Mouse (Mus musculus): Measurements from ENCODE around the gene Unc5b.

The Unc5b gene

DNA sequence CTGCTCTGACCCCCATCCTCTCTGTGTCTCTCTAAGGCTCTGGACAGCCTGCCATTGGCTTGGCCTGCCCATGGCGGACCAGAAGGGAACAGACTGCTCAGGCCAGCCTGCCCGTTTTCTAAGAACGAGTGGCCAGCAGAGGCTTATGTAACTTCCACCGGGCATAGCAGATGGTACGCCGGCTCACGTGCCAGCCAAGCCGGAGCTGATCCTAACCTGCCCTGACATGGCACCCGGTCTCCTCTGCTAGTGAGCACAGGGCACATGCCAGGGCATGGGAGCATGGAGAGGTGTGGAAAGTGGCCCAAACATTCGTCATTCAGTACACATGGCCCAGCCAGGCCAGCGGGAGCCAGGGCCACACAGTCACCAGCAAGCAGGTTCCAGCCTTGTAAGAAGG is 10.8 kb downstream of the Unc5b start:
- DNase-seq = peak; percentile 98

DNA sequence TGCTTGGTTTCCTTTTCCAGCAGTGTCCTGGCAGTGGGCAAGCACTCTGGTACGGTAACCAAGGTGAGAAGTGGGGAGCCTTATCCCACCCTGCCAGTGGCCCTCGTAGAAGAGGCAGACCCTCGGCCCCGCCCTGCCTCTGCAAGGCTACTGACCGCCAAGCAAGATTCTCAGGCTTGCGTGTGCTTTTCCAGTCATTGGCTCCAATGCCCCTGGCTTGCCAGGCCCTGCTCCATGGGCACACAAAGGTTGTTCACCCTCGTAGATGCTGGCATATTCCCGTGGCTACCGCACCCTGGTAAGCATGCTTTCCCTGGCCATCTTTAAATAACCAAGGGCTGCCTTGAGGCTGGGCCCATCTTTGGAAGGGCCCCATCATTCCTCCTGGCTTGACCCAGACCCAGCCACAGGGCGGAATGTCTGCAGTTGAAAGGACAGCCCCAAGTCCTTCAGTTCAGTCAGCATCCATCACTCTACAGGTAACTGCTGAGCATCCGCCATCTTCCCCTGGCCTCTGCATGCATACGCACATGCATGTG is 11.7 kb downstream of the Unc5b start:
- DNase-seq = no peak

DNA sequence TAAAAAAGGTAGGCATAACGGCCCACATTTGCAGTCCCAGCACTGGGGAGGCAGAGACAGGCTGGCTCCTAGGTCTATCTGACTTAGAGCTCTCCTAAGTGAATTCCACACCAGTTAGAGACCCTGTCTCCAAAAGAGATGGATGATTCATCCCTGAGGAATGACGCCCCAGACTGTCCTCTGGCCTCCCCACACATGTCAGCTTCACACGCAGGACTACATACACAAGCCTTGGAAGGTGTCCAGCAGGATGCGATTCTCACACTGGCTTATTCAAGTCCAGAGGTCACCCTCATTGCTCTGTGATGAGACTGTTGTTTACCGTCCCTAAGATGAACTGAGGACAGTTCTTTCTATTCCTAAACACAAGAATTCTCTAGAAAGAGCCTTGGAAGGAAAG is 12.2 kb downstream of the Unc5b start:
- DNase-seq = peak; percentile 95

DNA sequence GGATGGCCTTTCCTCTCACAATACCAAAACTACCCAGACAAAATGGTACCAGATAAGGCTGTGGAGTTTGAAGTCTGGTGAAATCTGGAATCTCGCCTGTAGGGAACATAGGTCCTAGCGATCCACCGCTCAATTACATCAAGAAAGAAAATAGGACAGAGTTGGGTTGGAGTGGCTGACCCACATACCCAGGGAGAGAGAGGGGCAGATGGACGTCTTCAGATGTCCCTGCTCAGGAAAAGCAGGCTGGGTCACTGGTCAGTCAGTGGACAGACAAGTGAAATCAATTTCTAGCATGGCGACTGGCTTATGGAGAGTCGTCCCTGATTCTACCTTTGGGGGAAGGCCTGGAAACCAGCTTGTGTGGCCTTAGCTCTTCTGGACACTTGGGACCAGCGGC is 12.7 kb downstream of the Unc5b start:
- DNase-seq = no peak

DNA sequence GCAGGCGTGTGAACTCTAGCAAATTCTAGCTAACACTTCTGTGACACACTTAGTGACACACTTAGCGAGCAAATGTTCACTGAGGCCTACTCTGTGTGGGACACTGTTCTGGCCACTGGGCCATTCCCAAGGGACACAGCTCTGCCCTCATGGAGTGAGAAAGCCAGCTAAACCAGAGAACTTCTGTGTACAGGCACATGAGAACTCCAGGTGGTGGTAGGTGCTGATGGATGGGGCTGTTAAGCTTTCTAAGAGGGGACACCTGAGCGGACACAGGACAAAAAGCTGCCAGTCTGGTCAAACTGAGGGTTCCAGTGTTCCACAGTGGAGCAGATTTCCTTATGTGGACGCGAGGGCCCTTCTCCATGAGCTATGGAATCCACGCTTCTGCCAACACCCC is 13.5 kb downstream of the Unc5b start:
- no peak for DNase-seq

DNA sequence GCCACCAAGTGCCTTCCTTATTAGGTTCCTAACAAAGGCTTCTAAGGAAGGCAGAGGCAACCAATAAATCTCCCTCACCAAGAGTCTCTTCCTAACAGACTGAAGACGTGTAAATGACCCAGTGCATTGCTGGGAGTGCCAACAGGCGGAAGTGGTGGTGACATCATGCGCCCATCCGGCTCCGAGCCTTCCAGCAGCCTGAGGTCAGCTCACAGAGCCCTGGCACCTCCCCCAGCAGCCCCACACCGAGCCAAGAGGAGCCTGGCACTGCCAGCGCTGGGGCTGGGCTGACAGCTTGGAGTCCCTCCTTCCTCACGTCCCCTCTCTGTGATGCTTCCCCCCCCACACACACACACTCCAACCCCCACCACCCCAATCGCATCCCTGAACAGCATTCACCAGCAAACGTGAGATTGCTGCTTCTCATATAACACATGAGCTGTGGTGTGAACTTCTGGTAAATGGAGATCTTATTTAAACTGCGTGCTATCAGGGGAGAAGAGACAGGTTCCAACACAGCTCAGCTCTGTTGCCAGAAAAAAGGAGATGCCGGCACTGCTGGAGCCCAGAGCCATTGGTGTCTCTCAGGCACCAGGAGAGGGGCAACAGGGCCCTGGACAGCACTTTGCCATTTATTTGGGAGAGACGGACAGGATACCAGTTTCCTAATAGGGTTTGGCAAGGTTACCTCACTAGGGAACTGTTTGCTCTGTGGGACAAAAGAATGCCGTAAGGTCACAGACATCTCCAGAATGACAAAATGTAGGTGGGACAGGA is 14.3 kb downstream of the Unc5b start:
- peak; percentile 98 for DNase-seq

DNA sequence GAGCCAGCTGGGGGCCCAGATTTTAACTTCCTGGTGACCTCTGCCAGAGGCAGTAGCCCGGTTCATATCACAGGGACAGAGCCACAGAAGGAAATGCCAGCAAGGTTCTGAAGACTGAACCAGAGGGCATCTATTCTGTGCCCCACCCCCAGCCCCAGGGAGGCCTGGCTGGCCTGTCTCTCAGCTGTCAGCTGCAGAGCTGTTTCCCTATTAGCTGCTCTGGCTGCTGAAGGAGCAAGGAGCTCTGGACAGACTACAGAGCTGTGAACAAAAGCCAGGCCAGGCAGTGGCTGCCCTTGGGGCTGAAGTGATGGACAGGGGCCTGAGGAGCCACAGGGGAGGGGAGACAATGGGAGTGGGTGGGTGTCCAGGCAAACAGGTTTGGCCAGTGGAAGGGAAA is 15.5 kb downstream of the Unc5b start:
- peak; percentile 91 for DNase-seq

DNA sequence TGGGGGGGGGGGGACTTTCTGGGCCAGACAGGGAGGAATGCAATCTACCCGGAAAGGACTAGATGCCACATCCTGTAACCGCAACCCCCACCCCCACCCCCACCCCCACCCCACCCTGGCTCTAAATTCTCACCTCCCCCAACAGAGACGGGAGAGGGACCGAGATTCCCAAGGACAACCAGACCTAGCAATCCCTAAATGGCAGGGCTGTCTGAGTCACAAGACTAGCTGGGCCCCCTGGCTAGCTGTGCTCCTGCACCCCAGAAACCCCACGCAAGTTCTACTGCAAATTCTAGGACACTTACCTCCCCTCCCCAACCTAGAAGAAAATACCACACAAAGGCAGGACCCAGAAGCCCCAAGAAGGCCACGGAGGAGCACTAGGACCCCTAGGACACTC is 16.3 kb downstream of the Unc5b start:
- DNase-seq = peak; percentile 92

DNA sequence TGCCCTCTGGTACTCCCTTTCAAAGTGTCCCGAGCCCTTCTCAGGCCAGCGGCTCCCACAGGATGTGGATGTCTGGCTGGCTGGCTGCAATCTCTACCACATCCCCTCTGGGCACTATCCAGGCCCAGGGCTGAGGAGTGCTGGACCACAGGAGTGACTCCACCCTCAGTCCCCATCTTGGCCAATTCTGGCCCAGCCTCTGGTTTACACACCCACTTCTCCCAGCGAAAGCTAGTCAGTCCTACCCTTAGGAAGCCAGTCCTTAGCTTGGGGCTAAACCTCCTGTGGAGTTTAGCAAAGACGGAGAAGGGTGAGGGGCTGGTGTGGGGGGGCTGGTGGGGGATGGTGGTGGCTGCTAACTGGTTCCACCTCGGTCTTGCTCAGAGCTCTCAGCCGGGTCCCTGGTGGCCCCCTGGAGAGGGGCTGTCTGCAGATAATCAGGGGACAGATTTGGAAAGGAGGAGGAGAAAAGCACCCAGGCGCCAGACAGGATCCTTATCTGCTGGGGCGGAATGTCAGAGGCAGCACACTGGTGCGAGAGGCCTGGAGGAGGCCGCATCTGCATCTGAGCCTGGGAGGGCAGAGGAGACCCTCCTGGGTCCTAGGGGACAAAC is 16.8 kb downstream of the Unc5b start:
- DNase-seq = peak; percentile 98

DNA sequence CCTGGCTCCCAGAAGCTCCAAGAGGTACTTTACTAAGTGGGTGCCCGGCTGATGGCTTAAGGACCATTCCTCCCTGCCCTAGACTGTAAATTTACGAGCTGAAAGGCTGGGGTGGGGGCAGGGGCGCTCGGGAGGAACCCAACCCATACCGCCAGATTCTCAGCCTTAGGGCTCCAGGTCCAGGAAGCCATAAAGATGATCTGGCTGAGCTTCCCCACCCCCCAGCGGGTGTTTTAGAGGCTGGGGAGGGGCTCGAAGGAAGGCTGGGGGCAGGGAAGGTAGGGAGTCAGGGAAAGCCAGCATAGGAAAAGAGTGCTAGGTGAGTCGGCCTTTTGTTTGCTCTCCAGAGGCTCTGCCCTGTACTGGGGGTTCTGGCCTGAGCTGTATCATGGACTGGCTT is 17.8 kb downstream of the Unc5b start:
- no peak for DNase-seq

DNA sequence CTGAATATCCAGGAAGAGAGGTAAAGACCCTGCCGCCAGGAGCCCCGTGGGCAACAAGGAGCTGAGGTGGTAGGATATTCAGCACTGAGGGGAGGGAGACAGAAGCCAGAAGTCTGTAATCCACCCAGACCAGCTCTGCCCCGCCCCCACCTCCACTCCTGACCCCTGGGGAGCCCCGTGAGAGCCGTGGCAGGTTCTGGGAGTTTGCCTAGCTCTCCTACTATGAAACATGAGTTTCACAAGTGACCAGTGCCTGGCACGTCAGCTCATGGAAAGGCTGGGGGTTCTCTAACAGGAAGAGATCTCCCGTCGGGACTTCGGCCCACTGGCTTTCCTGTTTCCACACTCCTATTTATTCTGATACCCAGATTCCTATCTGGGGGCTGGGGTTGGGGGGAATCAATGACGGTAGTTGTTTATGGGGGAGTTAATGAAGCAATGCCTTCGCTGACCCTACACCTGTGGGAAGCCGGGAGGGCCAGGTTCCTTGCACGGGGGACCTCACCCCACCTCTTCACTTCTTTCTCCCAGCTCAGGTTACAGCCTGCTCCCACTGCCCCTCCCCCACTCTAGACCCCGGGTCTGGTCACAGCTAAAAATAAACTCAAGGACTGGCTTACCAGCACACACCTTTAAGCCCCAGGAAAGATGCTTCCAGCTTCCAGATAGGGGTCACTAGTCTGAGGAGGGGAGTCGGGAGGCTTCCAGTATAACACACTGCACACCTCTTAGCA is 19.4 kb downstream of the Unc5b start:
- DNase-seq = peak; percentile 92

DNA sequence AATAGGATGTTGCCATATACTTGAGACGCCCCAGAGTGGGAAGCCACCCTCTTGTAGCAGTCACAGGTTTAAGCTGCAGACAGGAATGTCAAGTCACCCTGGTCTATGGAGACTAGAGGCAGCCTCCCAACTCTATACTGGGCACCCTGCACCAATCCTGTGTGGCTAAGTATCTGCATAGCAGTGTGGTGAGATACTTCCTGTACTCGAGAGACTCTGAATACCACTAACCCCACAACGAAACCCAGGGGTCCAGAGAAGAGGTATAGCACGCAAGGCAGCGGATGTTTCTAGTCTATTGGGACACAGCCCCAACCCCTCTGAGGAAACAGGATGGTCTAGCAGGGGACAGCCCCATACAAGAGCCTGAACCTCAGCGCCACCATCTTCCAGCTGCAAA is 22.9 kb downstream of the Unc5b start:
- DNase-seq = peak; percentile 93

DNA sequence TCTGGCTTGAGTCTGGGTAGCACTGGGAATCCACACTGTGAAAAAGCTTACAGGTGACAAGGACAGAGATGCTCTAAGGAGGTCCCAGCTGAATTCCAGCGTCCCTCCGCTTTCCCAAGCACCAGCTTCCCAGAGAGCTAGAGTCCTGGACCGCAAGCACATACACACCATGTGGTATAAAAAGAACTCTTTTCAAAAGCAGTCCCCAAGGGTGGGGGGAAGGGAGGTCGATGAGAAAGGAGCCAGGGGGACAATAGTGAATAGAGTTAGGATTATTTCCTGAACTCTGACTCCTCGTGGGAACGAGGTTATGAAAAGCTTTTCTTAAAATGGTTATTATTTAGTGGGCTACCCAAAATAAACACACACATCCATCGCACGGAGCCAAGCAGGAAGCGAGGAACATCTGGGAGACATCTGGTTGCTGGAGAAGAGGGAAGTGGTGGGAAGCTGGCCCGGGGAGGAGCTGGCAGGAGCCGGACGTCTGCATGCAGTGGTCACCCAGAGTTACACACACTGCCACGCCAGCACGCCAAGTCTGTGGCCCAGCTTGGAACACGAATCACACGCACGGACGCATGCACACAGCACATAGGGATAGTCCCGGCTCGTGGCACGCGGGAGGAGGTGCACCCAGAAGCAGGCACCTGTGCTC is 23.7 kb downstream of the Unc5b start:
- DNase-seq = peak; percentile 99

DNA sequence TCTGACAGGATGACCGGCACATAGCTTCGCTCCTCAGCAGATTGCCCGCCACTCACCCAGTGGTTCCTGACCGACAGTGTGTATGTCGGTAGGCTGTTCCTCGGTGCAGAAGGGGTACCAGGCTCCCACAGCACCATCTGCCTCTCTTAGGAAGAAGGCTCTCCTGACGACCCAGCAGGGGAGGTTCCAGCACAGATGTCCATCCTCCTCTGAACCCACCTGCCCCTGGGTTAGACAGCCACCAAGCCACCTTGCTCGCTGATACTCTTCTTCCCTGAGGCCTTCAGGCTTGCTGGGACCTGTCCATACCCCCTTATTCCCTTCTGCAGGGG is 25.2 kb downstream of the Unc5b start:
- no peak for DNase-seq

DNA sequence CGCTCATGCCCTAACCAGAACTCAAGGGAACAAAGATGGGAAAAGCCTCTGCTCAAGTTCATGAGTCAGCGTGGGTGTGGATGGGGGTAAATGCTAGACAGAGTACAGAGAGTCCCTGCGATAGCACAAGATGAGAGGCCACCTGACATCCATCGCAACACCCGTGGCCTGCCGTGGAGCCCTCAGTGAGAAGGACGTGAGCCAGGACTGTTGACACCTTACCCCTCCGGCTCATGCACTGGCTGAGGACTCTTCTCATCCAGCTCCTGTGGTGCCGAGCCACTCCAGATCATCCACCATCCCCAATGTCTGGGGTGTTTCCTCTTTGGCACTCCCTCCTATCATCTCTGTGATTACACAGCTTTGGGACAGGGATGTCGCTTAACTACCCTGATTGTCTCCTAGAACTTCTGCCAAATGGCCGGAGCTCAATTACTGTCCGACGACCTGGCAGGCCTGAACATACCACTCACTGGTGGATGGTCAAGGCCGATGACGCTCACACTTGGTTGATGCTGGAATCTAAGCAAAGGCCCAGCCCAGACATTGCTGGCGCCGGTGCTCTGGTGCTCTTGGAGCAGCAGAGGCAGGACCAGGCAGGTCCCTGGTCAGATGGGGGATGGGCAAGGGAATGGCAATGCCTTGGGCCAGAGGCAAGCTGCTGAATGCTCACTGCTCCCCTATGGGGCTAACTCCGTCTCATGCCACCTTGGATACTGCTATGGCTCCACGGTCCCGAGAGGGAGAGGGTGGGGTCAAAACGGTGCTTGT is 25.8 kb downstream of the Unc5b start:
- peak; percentile 96 for DNase-seq

DNA sequence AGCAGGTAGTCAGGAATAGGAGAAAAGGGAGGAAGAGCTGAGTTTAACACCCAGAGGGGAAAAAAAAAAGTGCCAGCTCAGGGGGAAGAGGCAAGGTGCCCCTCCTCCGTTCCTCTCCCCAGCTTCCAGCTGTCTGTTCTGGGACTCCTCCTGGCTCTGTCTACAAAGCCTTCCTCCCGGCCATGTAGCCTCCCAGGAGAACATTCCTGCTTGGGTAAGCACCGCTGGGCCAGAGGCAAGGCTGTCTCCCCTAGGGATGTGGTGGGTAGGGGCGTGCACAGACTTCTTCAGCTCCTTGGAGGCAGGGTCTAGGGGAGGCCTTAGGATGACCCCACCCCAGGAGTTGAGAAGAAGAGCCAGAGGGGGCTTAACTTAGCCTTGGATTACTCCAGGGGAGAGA is 26.5 kb downstream of the Unc5b start:
- DNase-seq = peak; percentile 93

DNA sequence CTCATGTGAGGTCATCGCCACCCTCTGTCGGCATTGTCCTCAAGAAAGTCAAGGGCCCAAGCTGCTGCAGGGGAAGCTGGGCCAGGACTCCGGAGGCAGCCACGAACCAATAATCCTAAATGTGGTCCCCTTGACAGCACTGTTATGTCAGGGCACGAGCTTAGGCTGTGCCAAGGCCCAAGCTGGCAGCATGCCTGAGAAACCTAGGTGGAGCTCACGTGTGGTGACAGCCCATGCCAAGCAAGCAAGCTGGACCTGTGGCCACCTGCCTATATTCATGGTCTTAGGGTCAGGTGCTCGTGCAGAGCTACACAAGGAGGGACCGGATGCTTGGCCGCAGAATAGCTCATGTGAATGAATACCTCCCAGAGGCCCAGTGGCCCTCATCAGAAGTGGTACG is 27.4 kb downstream of the Unc5b start:
- DNase-seq = no peak

DNA sequence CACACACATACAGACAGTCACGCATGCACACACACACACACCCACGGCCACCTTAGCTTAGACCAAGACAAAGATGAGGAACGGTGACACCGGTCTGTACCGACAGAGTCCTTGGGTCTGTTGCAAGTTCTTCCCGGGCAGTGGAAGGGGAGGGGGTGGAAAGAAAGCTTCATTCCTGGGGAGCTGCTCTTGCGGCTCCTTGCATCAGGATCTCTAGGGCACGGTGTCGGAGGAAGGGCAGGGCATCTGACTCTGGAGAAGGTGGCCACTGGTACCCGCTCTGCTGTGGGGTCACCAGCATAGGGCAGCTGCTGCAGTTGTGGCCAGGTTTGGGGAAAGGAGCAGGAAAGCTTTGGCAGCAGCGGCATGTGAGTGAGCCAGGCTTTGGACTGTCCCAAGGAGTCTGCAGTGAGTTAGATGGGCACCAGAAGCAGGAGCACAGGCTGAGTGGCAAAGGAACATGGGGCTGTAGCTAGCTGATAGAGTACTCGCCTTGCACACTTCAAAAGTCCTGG is 29.4 kb downstream of the Unc5b start:
- no peak for DNase-seq

DNA sequence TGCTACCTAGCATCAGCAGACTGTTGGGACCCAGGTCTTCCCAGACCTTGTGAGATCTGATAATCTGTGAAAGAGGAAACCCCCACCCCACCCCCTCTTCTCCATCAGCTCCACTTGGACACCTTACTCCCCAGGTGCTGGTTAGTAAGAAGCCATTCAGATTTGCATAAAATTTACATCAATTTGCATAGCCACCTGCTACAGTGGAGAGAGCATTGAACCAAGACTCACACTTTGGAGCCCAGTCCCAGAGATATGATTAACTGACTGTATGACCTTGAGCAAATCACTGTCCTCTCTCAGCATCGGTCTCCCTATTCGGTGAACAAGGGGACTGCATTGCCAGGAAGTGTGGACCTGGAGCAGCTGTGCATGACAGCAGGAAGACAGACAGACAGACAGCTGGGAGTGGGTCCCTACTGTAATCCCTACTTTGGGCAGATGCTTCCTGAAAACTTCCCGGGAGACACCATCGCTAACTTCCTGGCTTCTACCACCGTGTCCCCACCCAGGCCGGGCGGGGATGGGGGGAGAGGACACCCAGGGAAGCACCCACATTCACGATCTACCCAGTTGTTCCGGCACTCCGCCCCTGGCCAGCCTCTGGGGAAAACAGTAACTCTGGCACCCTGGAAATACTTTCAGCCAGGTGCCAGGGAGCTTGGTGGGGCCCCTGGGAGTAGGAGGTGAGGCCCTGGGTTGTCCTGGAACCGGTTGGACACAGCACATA is 30.0 kb downstream of the Unc5b start:
- peak; percentile 93 for DNase-seq

DNA sequence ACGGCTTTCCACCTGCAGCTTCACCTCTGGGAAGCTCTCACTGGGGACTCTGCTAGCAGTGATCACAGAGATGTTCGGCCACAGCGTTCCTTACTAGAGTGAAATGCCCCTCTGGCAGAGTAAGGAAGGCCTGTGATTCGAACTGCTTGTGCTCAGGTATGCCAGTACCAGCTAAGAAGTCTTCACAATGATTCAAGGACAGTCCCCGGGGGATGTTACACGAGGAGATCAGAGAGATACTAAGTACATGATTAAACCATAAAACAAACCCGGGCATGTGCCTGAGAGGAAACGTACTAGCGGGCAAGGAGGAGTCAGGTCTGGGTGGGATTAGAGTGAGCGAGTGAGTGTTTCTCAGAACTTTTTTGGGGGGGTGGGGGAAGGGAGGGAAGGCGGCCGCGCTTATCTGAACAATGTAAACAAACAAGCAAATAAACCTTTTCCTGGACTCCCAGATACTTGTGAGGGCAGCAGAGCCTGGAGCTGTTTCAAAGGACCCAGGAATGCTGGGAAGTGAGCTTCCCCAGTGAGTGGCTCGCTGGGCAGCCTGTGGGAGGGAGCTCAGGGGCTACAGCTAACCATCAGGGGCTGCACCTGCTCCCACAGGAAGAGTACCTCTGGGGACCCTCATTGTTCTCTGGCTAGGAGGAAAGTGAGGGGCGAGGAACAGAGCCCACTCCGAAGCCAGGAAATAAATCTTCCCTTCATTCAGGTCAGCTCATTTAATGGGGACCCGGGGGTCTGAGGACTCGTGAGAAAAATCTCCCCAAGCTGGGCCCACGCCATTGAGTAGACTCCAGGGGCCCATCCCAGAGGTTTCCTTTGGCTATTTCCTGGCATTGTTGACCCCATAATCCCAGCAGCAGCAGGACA is 30.9 kb downstream of the Unc5b start:
- DNase-seq = peak; percentile 96
